In the genomic region with DNA sequence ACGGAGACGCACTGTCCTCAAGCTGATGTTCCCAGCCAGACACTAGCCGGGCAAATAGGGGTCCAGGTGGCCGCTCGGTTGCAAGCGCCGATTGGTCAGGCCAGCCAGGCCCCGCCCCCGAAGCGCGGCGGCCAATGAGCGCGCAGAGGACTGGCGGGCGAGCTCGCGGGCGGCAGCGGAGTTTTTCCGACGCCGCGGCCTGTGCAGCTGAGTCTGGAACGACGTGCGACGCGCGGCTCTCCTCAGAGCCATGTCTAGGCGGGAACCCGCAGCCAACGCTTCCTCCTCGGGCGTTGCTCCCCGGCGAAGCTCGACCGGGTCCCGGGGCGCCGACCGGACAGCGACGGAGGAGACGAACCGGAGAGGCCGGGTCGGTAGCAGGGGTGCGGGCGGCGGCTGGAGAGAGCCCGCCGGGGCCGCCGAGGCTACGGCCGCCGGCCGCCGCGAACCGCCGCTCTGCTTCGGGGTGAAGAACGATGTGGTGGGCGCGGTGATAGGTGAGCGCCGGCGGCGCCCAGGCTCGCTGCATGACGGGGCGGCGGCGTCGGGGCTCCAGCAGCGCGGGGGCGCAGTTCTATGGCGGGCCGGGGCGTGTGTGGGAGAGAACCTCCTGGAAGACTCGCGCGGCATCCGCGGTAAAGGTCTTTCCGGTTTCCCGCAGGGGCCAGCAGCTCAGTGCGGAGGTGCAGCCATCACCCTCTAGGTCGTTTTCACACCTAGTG, we compare ENCODE assay signal across 8 mouse cellular contexts. TPM values are rescaled to one million over a fixed set of nuclear protein-coding genes. Genes with fewer than 3 reads are reported as not detected.
DNase-seq lines count a peak whose midpoint lies in the region; ATAC-seq and TF ChIP-seq lines count a peak whose summit lies in the region.

A gene (plus strand): TSS at position 148 of the 722 bp plus-strand sequence.

- no peaks in the 10 kb centered on the region for H3K36me3 ChIP-seq in hindbrain, postnatal 0 days (ENCODE audit: insufficient read depth, low read length)
- no peaks in the 10 kb centered on the region for H3K36me3 ChIP-seq in limb, embryonic 10.5 days
- H3K36me3 ChIP-seq in midbrain, embryonic 10.5 days = no peaks in the 10 kb centered on the region
- H3K36me3 ChIP-seq in small intestine, adult 2 months (ENCODE audit: control insufficient read depth, insufficient read depth, low read length) = no peaks in the 10 kb centered on the region

- H3K4me2 ChIP-seq in hindbrain, postnatal 0 days (ENCODE audit: low read depth, low read length) = peak within 1 kb of the TSS; percentile 47

- peak within 1 kb of the TSS; percentile 6 for H3K4me3 ChIP-seq in bone marrow, adult 2 months (replicated peaks; ENCODE audit: control insufficient read depth, low read depth, low read length)
- H3K4me3 ChIP-seq in hindbrain, postnatal 0 days (ENCODE audit: low read length) = peak within 1 kb of the TSS; percentile 46
- H3K4me3 ChIP-seq in limb, embryonic 10.5 days = peak within 1 kb of the TSS; percentile 47
- peak within 1 kb of the TSS; percentile 44 for H3K4me3 ChIP-seq in midbrain, embryonic 10.5 days
- H3K4me3 ChIP-seq in small intestine, adult 2 months (ENCODE audit: low read depth, low read length) = peak within 1 kb of the TSS; percentile 59
- H3K4me3 ChIP-seq in cerebellum, adult 2 months (replicated peaks; ENCODE audit: insufficient read depth, low read depth, low read length) = no peak within 1 kb of the TSS

- H3K27me3 ChIP-seq in hindbrain, postnatal 0 days (ENCODE audit: insufficient read depth, low read length) = peaks cover 33% of the 10 kb centered on the region
- peaks cover 71% of the 10 kb centered on the region for H3K27me3 ChIP-seq in limb, embryonic 10.5 days (ENCODE audit: low read depth, poor library complexity, severe bottlenecking)
- H3K27me3 ChIP-seq in midbrain, embryonic 10.5 days (ENCODE audit: low read depth, poor library complexity, severe bottlenecking) = peaks cover 68% of the 10 kb centered on the region
- peaks cover 32% of the 10 kb centered on the region for H3K27me3 ChIP-seq in small intestine, adult 2 months (ENCODE audit: control insufficient read depth, insufficient read depth, low read length)
- peaks cover 9% of the 10 kb centered on the region; the same call in 1 of the 2 replicates for H3K27me3 ChIP-seq in cerebellum, adult 2 months (ENCODE audit: control insufficient read depth, insufficient read depth, low read length)

- peak within 1 kb of the TSS; percentile 40; the same call in 1 of the 2 replicates for H3K9ac ChIP-seq in hindbrain, postnatal 0 days (replicated peaks; ENCODE audit: low read length)

- ATAC-seq in hindbrain, postnatal 0 days = peak; percentile 94

- DNase-seq in CD8-positive naive resting alpha-beta T cell, adult 2 months (ENCODE audit: low read depth in 2 of 2, low spot score in 2 of 2) = peak; percentile 7 to 9
- DNase-seq in frontal cortex, postnatal 36 days (ENCODE audit: low spot score in 2 of 2) = peak; percentile 9 to 16
- peak; percentile 83 for DNase-seq in hindbrain, postnatal 0 days (ENCODE audit: low spot score)
- peak; percentile 84 for DNase-seq in limb, embryonic 10.5 days (ENCODE audit: low spot score)
- peak; percentile 81 for DNase-seq in midbrain, embryonic 10.5 days (ENCODE audit: low spot score)
- DNase-seq in cerebellum, adult 2 months = no peak

- H3K9me3 ChIP-seq in hindbrain, postnatal 0 days (ENCODE audit: low read length) = no peaks in the 10 kb centered on the region
- no peaks in the 10 kb centered on the region for H3K9me3 ChIP-seq in limb, embryonic 10.5 days (replicated peaks)
- H3K9me3 ChIP-seq in midbrain, embryonic 10.5 days (replicated peaks) = no peaks in the 10 kb centered on the region

- H3K4me1 ChIP-seq in bone marrow, adult 2 months (ENCODE audit: control insufficient read depth, insufficient read depth, low read length) = no peaks in the 10 kb centered on the region
- no peaks in the 10 kb centered on the region for H3K4me1 ChIP-seq in hindbrain, postnatal 0 days (ENCODE audit: insufficient read depth, low read length)
- H3K4me1 ChIP-seq in limb, embryonic 10.5 days = peaks cover 9% of the 10 kb centered on the region
- H3K4me1 ChIP-seq in midbrain, embryonic 10.5 days = peaks cover 11% of the 10 kb centered on the region
- H3K4me1 ChIP-seq in small intestine, adult 2 months (ENCODE audit: control insufficient read depth, insufficient read depth, insufficient read length, low read length) = peaks cover 8% of the 10 kb centered on the region
- H3K4me1 ChIP-seq in cerebellum, adult 2 months (ENCODE audit: control insufficient read depth, insufficient read depth, low read length) = no peaks in the 10 kb centered on the region

- WGBS in bone marrow, adult 2 months = 3% methylated on average over 93 of the region's 93 CpGs
- WGBS in hindbrain, postnatal 0 days = 4% methylated on average over 93 of the region's 93 CpGs
- 3% methylated on average over 93 of the region's 93 CpGs for WGBS in limb, embryonic 10.5 days
- WGBS in midbrain, embryonic 10.5 days = 4% methylated on average over 81 of the region's 93 CpGs
- WGBS in small intestine, adult 2 months = 2% methylated on average over 90 of the region's 93 CpGs
- WGBS in cerebellum, adult 2 months = 4% methylated on average over 93 of the region's 93 CpGs

- no peak within 1 kb of the TSS; the same call in 1 of the 2 replicates for H3K27ac ChIP-seq in bone marrow, adult 2 months (ENCODE audit: control insufficient read depth, insufficient read depth, low read depth, low read length, poor library complexity)
- H3K27ac ChIP-seq in hindbrain, postnatal 0 days = no peak within 1 kb of the TSS
- H3K27ac ChIP-seq in limb, embryonic 10.5 days = peak within 1 kb of the TSS; percentile 50
- no peak within 1 kb of the TSS; the same call in 1 of the 2 replicates for H3K27ac ChIP-seq in midbrain, embryonic 10.5 days (replicated peaks)
- H3K27ac ChIP-seq in small intestine, adult 2 months (ENCODE audit: insufficient read depth, low read depth, low read length) = no peak within 1 kb of the TSS
- H3K27ac ChIP-seq in cerebellum, adult 2 months (ENCODE audit: insufficient read depth, low read length) = no peak within 1 kb of the TSS

- no peak for TF ChIP-seq CTCF in bone marrow, adult 2 months (IDR thresholded peaks at IDR 0.05; ENCODE audit: control insufficient read depth, insufficient read depth, low read length)
- TF ChIP-seq CTCF in hindbrain, postnatal 0 days (IDR thresholded peaks at IDR 0.05; ENCODE audit: low read depth) = no peak
- no peak for TF ChIP-seq CTCF in small intestine, adult 2 months (IDR thresholded peaks at IDR 0.05; ENCODE audit: extremely low read depth, insufficient read length, insufficient replicate concordance, low read depth, low read length)
- no peak for TF ChIP-seq CTCF in cerebellum, adult 2 months (IDR thresholded peaks at IDR 0.05; ENCODE audit: borderline replicate concordance, insufficient read depth, low read depth, low read length)

- no peak for TF ChIP-seq POLR2A in bone marrow, adult 2 months (IDR thresholded peaks at IDR 0.05; ENCODE audit: borderline replicate concordance, control insufficient read depth, low read depth, low read length)
- no peak for TF ChIP-seq POLR2A in small intestine, adult 2 months (IDR thresholded peaks at IDR 0.05; ENCODE audit: low read depth, low read length)
- no peak for TF ChIP-seq POLR2A in cerebellum, adult 2 months (IDR thresholded peaks at IDR 0.05; ENCODE audit: borderline replicate concordance, insufficient read depth, low read length)

RNA-seq across cellular contexts. Expression of the gene that starts here (rescaled TPM):
- polyA plus RNA-seq in bone marrow, adult 2 months (2011; ENCODE audit: insufficient read depth, insufficient read length, low replicate concordance, missing spikeins) = not detected in 2 replicates
- total RNA-seq in hindbrain, postnatal 0 days (2014; rRNA removed) = 0.72 TPM in 1 of 2 replicates, not detected in the other
- 0.38 and 0.59 TPM in 2 replicates for polyA plus RNA-seq in hindbrain, postnatal 0 days (2015; fragmentation: Nextera tagmentation; extraction: Ambion mirVana)
- polyA plus RNA-seq in limb, embryonic 10.5 days (2016; fragmentation: Nextera tagmentation; extraction: Ambion mirVana) = 0.15 and 0.18 TPM in 2 replicates
- 0.09 and 0.15 TPM in 2 replicates for polyA plus RNA-seq in midbrain, embryonic 10.5 days (2016; fragmentation: Nextera tagmentation; extraction: Ambion mirVana)
- not detected in 2 replicates for polyA plus RNA-seq in small intestine, adult 2 months (2012; rRNA removed)
- 0.05 and 0.08 TPM in 2 replicates for polyA plus RNA-seq in cerebellum, adult 2 months (2012; rRNA removed)

Comparison
In these comparisons a context has a peak if more than half of its experiments do, and no peak if none do; other contexts are left out.
1. Peak in DNase-seq, ATAC-seq, H3K4me3 ChIP-seq, H3K9ac ChIP-seq and H3K4me2 ChIP-seq in hindbrain, postnatal 0 days; RNA of the gene not detected or under 1 TPM.
2. Peak in DNase-seq, H3K4me3 ChIP-seq and H3K27ac ChIP-seq in limb, embryonic 10.5 days; RNA of the gene not detected or under 1 TPM.
3. Peak in DNase-seq and H3K4me3 ChIP-seq in midbrain, embryonic 10.5 days; RNA of the gene not detected or under 1 TPM.
4. DNase-seq: peak in CD8-positive naive resting alpha-beta T cell, adult 2 months (2 of 2) and frontal cortex, postnatal 36 days (2 of 2); none in cerebellum, adult 2 months (0 of 2).